Mouse (Mus musculus) hindbrain, embryonic 12.5 days (tissue): ENCODE results near the gene Eya2. TPM values are rescaled to one million over a fixed set of nuclear protein-coding genes. Genes with fewer than 3 reads are reported as not detected.

Source experiments
- ATAC-seq: fragments of 200-750 bp; cut with Nextera tagmentation; 2 replicates; pipeline ENCODE4 v1.8.0; 2017; ENCODE audit warnings: moderate TSS enrichment; ENCODE audit not compliant: low FRiP score
- H3K27ac ChIP-seq: fragments of 300-500 bp; sonication (generic); 2 replicates; pipeline ENCODE4 v1.5.1; 2016; ENCODE audit warnings: mild to moderate bottlenecking
- H3K27me3 ChIP-seq: fragments of 300-500 bp; sonication (generic); 2 replicates; pipeline ENCODE4 v1.6.1; 2016; ENCODE audit warnings: mild to moderate bottlenecking
- H3K36me3 ChIP-seq: fragments of 300-500 bp; sonication (generic); 2 replicates; pipeline ENCODE4 v1.6.1; 2016; ENCODE audit warnings: mild to moderate bottlenecking
- H3K4me1 ChIP-seq: fragments of 300-500 bp; sonication (generic); 2 replicates; pipeline ENCODE4 v1.6.1; 2016
- H3K4me2 ChIP-seq: fragments of 300-500 bp; sonication (generic); replicated peaks from 2 replicates; pipeline ENCODE4 v1.6.1; 2016; ENCODE audit warnings: mild to moderate bottlenecking
- H3K4me3 ChIP-seq: fragments of 300-500 bp; sonication (generic); 2 replicates; pipeline ENCODE4 v1.5.1; 2016; ENCODE audit warnings: mild to moderate bottlenecking
- H3K9ac ChIP-seq: fragments of 300-500 bp; sonication (generic); 2 replicates; pipeline ENCODE4 v1.6.1; 2016; ENCODE audit warnings: mild to moderate bottlenecking, moderate library complexity
- H3K9me3 ChIP-seq: fragments of 300-500 bp; sonication (generic); replicated peaks from 2 replicates; pipeline ENCODE4 v1.6.1; 2016; ENCODE audit warnings: mild to moderate bottlenecking
- WGBS: fragments of 180-500 bp; shearing (Covaris S2); methylation state at CpG from one replicate; pipeline ENCODE4 v1.1.7; 2016; 5-methylcytosine and 5-hydroxymethylcytosine counted together
- polyA plus RNA-seq: library from polyadenylated mRNA; unstranded; fragments of >200 nt; fragmentation: Nextera tagmentation; extraction: Ambion mirVana; gene quantifications from 2 replicates; pipeline ENCODE4 v1.2.1, GENCODE M21; 2016

The Eya2 gene
- polyA plus RNA-seq, 1 experiment from 2014 or later = 20.2 TPM

DNA sequence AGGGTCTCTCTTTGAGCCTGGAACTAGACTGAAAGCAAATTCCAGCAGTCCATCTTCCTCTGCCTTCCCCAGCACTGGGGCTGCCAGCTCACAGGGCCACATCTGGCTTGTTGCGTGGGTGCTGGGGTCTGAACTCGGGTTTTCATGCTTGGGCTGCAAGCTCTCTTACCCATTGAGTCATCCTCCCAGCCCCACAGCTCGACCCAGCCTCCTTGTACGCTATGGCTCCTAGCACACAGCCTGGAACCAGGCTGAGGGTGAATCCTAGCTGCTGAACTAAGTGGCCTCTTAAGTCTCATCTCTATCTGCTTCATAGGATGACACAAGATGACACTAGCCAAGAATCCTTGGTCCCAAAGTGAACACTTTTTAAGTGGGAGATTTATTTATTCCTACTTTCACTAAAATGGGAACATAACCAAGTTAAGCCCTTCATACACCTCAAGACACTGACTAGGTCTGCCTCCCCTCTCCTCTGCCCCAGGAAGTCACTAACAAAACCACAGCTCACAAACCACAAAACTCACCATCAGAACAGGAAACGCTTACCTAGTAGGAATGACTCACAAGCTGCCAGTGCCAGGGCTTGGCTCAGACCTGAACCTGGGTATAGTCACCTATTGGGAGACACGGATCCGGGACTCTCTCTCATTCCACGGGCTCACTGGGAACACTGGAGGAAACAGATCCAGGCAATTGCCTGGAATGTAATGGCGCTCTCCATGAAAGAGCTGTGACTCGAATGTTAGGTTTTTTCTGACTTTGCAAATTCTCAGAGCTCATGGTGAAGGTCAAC, 60.1 kb downstream of the Eya2 start:
- Histone ChIP-seq H3K36me3 (no peaks in the 10 kb centered on the region), H3K9me3 (no peaks in the 10 kb centered on the region), H3K4me1 (peaks cover 48% of the 10 kb centered on the region), H3K27me3 (no peaks in the 10 kb centered on the region), H3K9ac (no peak overlapping the region), H3K4me3 (no peak overlapping the region), H3K4me2 (no peak overlapping the region), H3K27ac (0 out of 2 replicates have a peak overlapping the region, but pooled peaks have one; percentile 23)
- ATAC-seq = no peak
- WGBS = 79% methylated on average over 10 of the region's 10 CpGs

DNA sequence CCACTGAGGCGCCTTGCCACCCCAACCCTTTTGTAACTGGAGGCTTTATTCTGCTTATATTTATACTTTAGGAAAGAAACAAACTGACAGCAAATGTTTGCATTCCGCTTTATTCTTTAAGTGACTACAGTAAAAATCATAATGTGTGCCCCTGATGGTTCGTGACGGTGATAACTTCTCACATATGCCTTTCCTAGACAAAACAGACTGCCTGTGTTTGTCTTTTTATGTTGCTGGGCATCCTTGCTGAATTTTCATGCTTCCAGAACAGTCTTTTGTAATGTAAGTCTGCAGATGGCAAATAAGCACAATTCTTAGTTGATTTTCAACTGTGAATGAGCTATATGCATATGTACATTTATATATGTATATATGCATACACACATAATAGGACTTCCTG, 61.7 kb downstream of the Eya2 start:
- Histone ChIP-seq H3K4me2 (no peak overlapping the region), H3K4me1 (peaks cover 40% of the 10 kb centered on the region), H3K27ac (0 out of 2 replicates have a peak overlapping the region, but pooled peaks have one; percentile 35), H3K9ac (no peak overlapping the region), H3K4me3 (no peak overlapping the region), H3K9me3 (no peaks in the 10 kb centered on the region), H3K27me3 (no peaks in the 10 kb centered on the region), H3K36me3 (no peaks in the 10 kb centered on the region)
- 87% methylated on average over 4 of the region's 4 CpGs for whole genome bisulfite sequencing
- ATAC-seq = no peak

DNA sequence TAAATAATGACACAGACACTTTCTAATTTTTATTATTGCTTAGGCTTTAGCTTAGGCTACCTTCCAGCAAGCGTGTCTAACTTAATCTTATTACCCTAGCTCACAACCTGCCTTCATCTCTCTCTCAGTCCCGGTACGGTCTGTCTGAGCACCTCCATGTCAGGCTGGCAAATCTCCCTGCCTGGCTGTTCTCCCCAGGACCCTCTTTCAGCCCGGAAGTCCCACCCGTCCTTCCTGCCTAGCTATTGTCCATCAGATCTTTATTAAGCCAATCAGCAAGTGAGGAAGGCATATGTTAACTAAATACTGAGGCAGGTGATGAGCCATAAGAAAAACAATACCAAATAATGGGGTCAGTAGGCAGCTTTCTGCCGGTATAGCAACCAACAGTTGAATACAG, 62.1 kb downstream of the Eya2 start:
- Histone ChIP-seq H3K4me3 (no peak overlapping the region), H3K27me3 (no peaks in the 10 kb centered on the region), H3K9ac (no peak overlapping the region), H3K4me1 (peaks cover 40% of the 10 kb centered on the region), H3K9me3 (no peaks in the 10 kb centered on the region), H3K27ac (peak overlapping the region; percentile 44; the same call in 1 of the 2 replicates), H3K36me3 (no peaks in the 10 kb centered on the region), H3K4me2 (no peak overlapping the region)
- no peak for ATAC-seq
- WGBS = 57% methylated on average over 6 of the region's 6 CpGs

DNA sequence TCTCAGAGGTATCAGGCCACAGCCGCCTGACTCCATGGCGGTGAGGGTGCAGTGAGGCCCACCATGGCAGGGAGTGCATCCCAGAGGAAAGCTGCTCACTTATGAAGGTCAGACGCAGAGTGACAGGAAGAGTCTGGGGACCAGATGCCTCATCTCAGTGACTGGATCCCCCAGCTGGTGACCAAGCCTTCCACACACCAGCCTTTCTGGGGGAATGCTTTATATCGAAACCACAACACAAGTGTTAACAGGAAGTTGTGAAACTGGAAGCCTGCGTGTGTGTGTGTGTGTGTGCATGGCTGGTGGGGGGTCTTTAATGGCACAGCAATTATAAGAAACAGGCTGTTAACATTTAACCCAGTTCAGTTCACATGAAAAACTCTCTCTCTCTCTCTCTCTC, 64.7 kb downstream of the Eya2 start:
- peaks cover 15% of the 10 kb centered on the region for H3K4me1 ChIP-seq
- H3K4me2 ChIP-seq = no peak overlapping the region
- no peaks in the 10 kb centered on the region for H3K27me3 ChIP-seq
- no peak overlapping the region for H3K4me3 ChIP-seq
- no peaks in the 10 kb centered on the region for H3K36me3 ChIP-seq
- H3K9ac ChIP-seq = no peak overlapping the region
- WGBS = 70% methylated on average over 5 of the region's 5 CpGs
- no peaks in the 10 kb centered on the region for H3K9me3 ChIP-seq
- ATAC-seq = no peak
- H3K27ac ChIP-seq = no peak overlapping the region

DNA sequence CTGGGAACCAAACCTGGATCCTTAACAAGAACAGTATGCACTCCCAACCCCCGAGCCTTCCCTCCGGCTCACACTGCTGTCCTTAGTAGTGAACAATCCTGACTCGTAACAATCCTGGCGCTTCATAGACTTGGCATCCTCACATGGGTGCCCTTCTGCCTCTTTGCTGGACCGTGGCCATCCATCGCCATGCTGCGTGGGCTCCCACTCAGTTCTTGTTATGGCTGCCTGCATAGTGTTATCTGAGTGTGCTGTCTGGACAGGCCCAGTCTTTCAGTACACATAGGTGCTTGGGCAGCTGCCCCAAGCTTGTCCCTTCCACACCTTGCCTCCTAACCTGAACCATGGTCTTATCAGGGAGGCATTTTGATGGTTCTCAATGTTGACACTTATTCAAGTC, 68.4 kb downstream of the Eya2 start:
- Histone ChIP-seq H3K27me3 (no peaks in the 10 kb centered on the region), H3K36me3 (no peaks in the 10 kb centered on the region), H3K4me1 (no peaks in the 10 kb centered on the region), H3K9ac (no peak overlapping the region), H3K27ac (no peak overlapping the region), H3K9me3 (no peaks in the 10 kb centered on the region), H3K4me3 (no peak overlapping the region), H3K4me2 (no peak overlapping the region)
- 95% methylated on average over 7 of the region's 7 CpGs for WGBS
- ATAC-seq = no peak

DNA sequence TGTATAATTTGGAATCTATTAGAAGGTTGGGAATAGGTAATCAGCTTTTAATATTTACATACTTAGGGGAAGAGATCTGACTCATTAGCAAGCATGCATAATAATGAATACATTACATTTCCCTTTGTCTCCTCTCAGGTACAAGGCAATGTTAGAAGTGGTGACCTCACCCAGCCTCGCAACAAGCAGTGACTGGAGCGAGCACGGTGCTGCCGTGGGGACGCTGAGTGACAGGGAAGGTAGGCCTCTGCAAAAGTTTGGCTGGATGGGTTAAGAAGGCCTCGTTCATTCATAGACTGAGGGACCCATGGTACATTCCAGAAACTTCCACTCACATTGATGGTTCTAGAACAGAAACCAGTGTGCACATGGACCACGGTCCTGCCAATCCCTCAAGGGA, 69.8 kb downstream of the Eya2 start:
- no peak overlapping the region for H3K4me3 ChIP-seq
- H3K9ac ChIP-seq = no peak overlapping the region
- no peak overlapping the region for H3K4me2 ChIP-seq
- ATAC-seq = no peak
- no peaks in the 10 kb centered on the region for H3K4me1 ChIP-seq
- WGBS = 87% methylated on average over 7 of the region's 7 CpGs
- H3K27me3 ChIP-seq = no peaks in the 10 kb centered on the region
- no peaks in the 10 kb centered on the region for H3K9me3 ChIP-seq
- H3K27ac ChIP-seq = no peak overlapping the region
- 0 out of 2 replicates have a peak, but pooled peaks cover 4% of the 10 kb centered on the region for H3K36me3 ChIP-seq

DNA sequence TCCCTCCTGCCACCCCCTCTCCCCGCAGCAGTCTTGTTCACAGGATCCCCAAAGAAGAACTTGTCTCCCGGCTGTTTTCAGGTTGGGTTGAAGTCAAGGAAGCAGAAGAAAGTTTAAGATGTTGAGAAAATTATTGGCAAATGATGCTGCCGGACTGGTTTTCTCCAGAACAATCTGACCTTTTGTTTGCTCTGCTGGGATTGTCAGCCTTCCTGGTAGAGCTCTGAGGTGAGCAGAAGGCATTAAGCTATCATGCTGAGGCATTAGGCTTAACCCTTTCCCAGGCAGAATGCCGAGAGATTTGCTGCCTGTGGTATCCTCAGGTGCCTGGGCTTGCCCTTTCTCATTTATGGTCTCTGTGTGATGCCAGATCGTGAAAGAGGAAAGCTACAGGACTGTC, 70.3 kb downstream of the Eya2 start:
- WGBS = 58% methylated on average over 5 of the region's 5 CpGs
- Histone ChIP-seq H3K36me3 (0 out of 2 replicates have a peak, but pooled peaks cover 4% of the 10 kb centered on the region), H3K9ac (no peak overlapping the region), H3K9me3 (no peaks in the 10 kb centered on the region), H3K4me1 (no peaks in the 10 kb centered on the region), H3K27ac (no peak overlapping the region), H3K4me3 (no peak overlapping the region), H3K4me2 (no peak overlapping the region), H3K27me3 (no peaks in the 10 kb centered on the region)
- ATAC-seq = no peak

DNA sequence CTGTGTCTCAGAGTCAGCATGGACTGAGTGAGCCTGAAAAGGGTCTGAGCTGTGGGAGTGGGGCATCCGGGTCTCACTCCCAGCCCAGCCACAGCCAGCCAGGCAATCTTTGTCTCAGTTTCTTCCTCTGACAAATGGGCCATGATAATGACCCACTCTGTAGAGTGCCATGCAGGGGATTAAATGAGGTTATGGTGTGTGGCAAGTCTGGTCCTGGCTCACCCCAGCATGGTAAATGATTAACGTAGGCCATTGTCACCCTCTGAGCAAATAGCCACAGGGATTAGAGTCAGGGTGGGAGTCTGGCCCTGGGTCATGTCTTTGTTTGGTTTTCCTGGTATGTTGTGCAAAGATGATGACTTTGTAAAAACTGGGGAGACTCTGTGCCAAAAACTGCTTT, 72.3 kb downstream of the Eya2 start:
- Histone ChIP-seq H3K4me3 (no peak overlapping the region), H3K9ac (no peak overlapping the region), H3K4me1 (no peaks in the 10 kb centered on the region), H3K27ac (no peak overlapping the region), H3K9me3 (peaks cover 3% of the 10 kb centered on the region; the same call in 1 of the 2 replicates), H3K27me3 (no peaks in the 10 kb centered on the region), H3K4me2 (no peak overlapping the region), H3K36me3 (0 out of 2 replicates have a peak, but pooled peaks cover 4% of the 10 kb centered on the region)
- ATAC-seq = no peak
- WGBS = 55% methylated on average over 2 of the region's 2 CpGs

DNA sequence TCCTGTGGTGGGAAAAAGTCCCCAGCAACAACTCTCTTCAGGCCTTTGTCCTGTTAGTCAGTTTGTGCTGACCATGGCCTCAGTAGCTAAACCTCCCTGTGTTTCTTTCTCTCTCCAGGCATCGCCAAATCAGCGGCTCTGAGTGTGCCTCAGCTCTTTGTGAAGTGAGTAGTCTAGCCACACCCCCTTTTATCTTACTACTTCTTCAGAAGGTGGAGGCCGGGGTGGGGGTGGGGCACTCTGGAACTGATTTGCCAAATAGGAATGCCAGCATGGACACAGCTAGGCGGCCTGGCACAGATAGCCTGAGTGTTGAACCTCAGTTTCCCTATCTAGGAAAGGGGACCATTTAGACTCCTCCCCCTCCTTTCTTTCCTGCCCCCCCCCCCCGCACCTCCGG, 87.9 kb downstream of the Eya2 start:
- H3K4me3 ChIP-seq = no peak overlapping the region
- whole genome bisulfite sequencing = 48% methylated on average over 5 of the region's 6 CpGs
- no peak for ATAC-seq

DNA sequence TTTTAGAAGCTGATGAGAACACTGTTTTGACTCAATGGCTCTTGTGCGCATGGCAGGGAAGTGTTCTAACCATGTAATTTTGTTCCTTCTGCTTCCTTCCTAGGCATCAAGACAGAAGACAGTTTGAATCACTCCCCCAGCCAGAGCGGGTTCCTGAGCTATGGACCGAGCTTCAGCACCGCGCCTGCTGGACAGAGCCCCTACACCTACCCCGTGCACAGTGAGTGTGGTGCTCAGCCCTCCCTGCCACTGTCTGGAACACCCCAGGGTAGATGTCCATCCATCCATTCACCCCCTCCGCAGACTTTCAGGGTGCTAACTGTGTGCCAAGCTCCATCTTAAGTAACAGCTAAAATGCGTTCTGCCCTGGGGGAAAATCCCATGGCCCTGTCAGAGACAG, 92.7 kb downstream of the Eya2 start:
- ATAC-seq = no peak

More for the DNA sequence above, 87.9 kb downstream of the Eya2 start:
- Histone ChIP-seq H3K27me3 (no peaks in the 10 kb centered on the region), H3K9me3 (no peaks in the 10 kb centered on the region), H3K36me3 (no peaks in the 10 kb centered on the region; the same call in 1 of the 2 replicates), H3K9ac (no peak overlapping the region), H3K4me1 (no peaks in the 10 kb centered on the region), H3K4me2 (no peak overlapping the region), H3K27ac (no peak overlapping the region)

DNA sequence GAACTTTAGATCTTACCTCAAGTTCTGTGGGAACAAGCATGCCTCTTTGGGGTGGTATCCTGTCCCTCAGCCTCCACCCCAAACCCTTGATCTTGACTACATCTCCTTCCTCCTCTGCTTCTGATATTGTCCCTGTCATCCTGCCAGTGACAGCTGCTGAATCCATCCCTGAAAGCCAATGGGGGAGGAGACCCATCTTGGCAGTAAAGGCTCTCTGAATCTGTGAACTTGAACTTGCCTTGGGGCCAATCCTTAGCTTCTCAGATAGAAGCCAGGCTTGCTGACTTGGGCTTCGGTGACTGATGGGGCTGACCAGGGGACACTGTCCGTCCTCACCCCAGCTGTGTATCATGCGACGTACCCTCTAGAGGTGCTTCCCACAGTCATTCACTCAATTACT, 94.1 kb downstream of the Eya2 start:
- H3K27ac ChIP-seq = no peak overlapping the region
- no peak for ATAC-seq
- no peaks in the 10 kb centered on the region for H3K27me3 ChIP-seq
- 96% methylated on average over 4 of the region's 4 CpGs for WGBS
- H3K4me2 ChIP-seq = no peak overlapping the region
- H3K9ac ChIP-seq = no peak overlapping the region
- H3K9me3 ChIP-seq = no peaks in the 10 kb centered on the region
- no peak overlapping the region for H3K4me3 ChIP-seq
- H3K4me1 ChIP-seq = no peaks in the 10 kb centered on the region
- H3K36me3 ChIP-seq = no peaks in the 10 kb centered on the region; the same call in 1 of the 2 replicates

More for the DNA sequence above, 92.7 kb downstream of the Eya2 start:
- no peak overlapping the region for H3K4me3 ChIP-seq
- no peak overlapping the region for H3K4me2 ChIP-seq
- WGBS = 40% methylated on average over 8 of the region's 8 CpGs
- H3K9me3 ChIP-seq = no peaks in the 10 kb centered on the region
- no peaks in the 10 kb centered on the region; the same call in 1 of the 2 replicates for H3K36me3 ChIP-seq
- no peaks in the 10 kb centered on the region for H3K4me1 ChIP-seq
- H3K9ac ChIP-seq = no peak overlapping the region
- H3K27ac ChIP-seq = no peak overlapping the region
- H3K27me3 ChIP-seq = no peaks in the 10 kb centered on the region

DNA sequence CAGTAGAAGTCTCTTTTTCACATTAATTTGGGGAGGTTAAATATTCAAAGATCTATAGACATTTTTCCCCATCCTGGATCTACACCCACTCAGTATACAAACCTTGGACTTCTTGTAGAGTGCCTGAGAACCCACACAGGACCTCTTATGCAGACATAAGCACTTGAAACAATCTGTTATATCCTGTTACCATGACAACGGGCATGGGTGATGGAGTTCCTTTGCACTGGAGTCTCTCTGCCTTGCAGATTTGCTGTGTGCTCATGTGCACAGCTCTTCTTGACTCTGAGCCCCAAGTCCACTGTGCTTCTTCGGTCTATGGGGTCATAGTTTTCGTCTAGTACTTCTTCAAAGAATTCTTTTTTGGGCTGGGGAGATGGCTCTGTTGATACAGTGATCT, 96.2 kb downstream of the Eya2 start:
- H3K4me3 ChIP-seq = no peak overlapping the region
- H3K27me3 ChIP-seq = no peaks in the 10 kb centered on the region; the same call in 1 of the 2 replicates
- no peaks in the 10 kb centered on the region for H3K9me3 ChIP-seq
- no peak overlapping the region for H3K9ac ChIP-seq
- H3K36me3 ChIP-seq = no peaks in the 10 kb centered on the region; the same call in 1 of the 2 replicates
- no peak overlapping the region for H3K27ac ChIP-seq
- no peak overlapping the region for H3K4me2 ChIP-seq
- no peak for ATAC-seq
- H3K4me1 ChIP-seq = no peaks in the 10 kb centered on the region
- 78% methylated on average over 3 of the region's 3 CpGs for WGBS
